Mouse (Mus musculus) left cerebral cortex, postnatal 36 days (tissue): ENCODE results near the gene Gm6020. TPM values are rescaled to one million over a fixed set of nuclear protein-coding genes. Genes with fewer than 3 reads are reported as not detected.
"Not testable (repeated sequence)": the region's sequence is repeated elsewhere in the genome, so short reads cannot be mapped to it uniquely, and the experiment has no call there.

Experiments used
- DNase-seq, 2 experiments: peaks; one replicate each; pipeline ENCODE4 v3.0.0; 2021 to 2022; ENCODE audit warnings: low spot score in 2 of 2, mixed read lengths in 1 of 2
- intact Hi-C: fragments of 180-260 bp; cut with DNase I; formaldehyde crosslinking; loops from one replicate; pipeline ENCODE4 v1.15.1; 2025
- total RNA-seq, 2 experiments: library from RNA; stranded (reverse); gene quantifications; 2 replicates each; pipeline ENCODE4 v1.2.3; 2021

Gm6020 gene
- total RNA-seq = not detected

- DNase-seq, intact Hi-C loops: not testable (repeated sequence)
Measured at GRCm38 (mm10) chr19:61183590-61183989, at the start of gene Gm6020. Gene Gm6020, plus strand, starts transcription at chr19:61183890.

GRCm38 (mm10) chr19:61138655-61139054, 45.0 kb upstream of the Gm6020 start:
- DNase-seq = no peak
- intact Hi-C loops = no loop called here

- intact Hi-C loops = no loop called here
Measured at GRCm38 (mm10) chr19:61140342-61141206, 43.1 kb upstream of the Gm6020 start, which contains the start of gene Zfp950. Gene Zfp950, minus strand, starts transcription at chr19:61140840.

GRCm38 (mm10) chr19:61141299-61141698, 42.4 kb upstream of the Gm6020 start:
- intact Hi-C loops = no loop called here
- no peak for DNase-seq

More at GRCm38 (mm10) chr19:61140342-61141206, 43.1 kb upstream of the Gm6020 start, which contains the start of gene Zfp950:
- peak; percentile 82 to 83 for DNase-seq

- intact Hi-C loops = no loop called here
- peak in 1 of 2 experiments; percentile 4 for DNase-seq
Measured at GRCm38 (mm10) chr19:61151372-61151700, 32.4 kb upstream of the Gm6020 start.

- peak in 1 of 2 experiments; percentile 4 for DNase-seq
- intact Hi-C loops = no loop called here
Measured at GRCm38 (mm10) chr19:61151701-61152420, 31.8 kb upstream of the Gm6020 start.

GRCm38 (mm10) chr19:61175756-61176324, 7.8 kb upstream of the Gm6020 start, which contains the start of gene Gm7102:
Gene Gm7102, minus strand, starts transcription at chr19:61176309.
- intact Hi-C loops = no loop called here

GRCm38 (mm10) chr19:61199316-61199715, 15.6 kb downstream of the Gm6020 start:
- peak; percentile 74 to 85 for DNase-seq
- intact Hi-C loops = loop anchor here (1.0 kb wide), 1 partner anchor 67 kb away; no protein-coding TSS in a partner anchor

More at GRCm38 (mm10) chr19:61175756-61176324, 7.8 kb upstream of the Gm6020 start, which contains the start of gene Gm7102:
- no peak for DNase-seq

GRCm38 (mm10) chr19:61199836-61200235, 16.1 kb downstream of the Gm6020 start:
- intact Hi-C loops = loop anchor here (1.0 kb wide), 1 partner anchor 66 kb away; no protein-coding TSS in a partner anchor

GRCm38 (mm10) chr19:61207506-61207905, 23.8 kb downstream of the Gm6020 start:
- intact Hi-C loops, DNase-seq: not testable (repeated sequence)

More at GRCm38 (mm10) chr19:61199836-61200235, 16.1 kb downstream of the Gm6020 start:
- peak; percentile 15 to 26 for DNase-seq

- no peak for DNase-seq
- intact Hi-C loops = loop anchor here (10.0 kb wide), 2 partner anchors 359 to 469 kb away; partner anchors contain the start of genes Nanos1 and Sfxn4
Measured at GRCm38 (mm10) chr19:61223706-61224328, 40.1 kb downstream of the Gm6020 start.

GRCm38 (mm10) chr19:61224678-61225525, 41.2 kb downstream of the Gm6020 start:
- peak in 1 of 2 experiments; percentile 4 for DNase-seq
- intact Hi-C loops = loop anchor here (10.0 kb wide), 2 partner anchors 360 to 470 kb away; partner anchors contain the start of genes Nanos1 and Sfxn4

GRCm38 (mm10) chr19:61225526-61226400, 42.1 kb downstream of the Gm6020 start:
- intact Hi-C loops = loop anchor here (10.0 kb wide), 2 partner anchors 361 to 471 kb away; partner anchors contain the start of genes Nanos1 and Sfxn4
- peak; percentile 82 to 84 for DNase-seq

- intact Hi-C loops = loop anchor here (10.0 kb wide), 2 partner anchors 362 to 472 kb away; partner anchors contain the start of genes Nanos1 and Sfxn4
- DNase-seq = peak; percentile 80 to 86
Measured at GRCm38 (mm10) chr19:61226401-61226927, 42.8 kb downstream of the Gm6020 start.

- DNase-seq = peak in 1 of 2 experiments; percentile 89
- intact Hi-C loops = loop anchor here (10.0 kb wide), 2 partner anchors 362 to 472 kb away; partner anchors contain the start of genes Nanos1 and Sfxn4
Measured at GRCm38 (mm10) chr19:61226928-61227854, 43.5 kb downstream of the Gm6020 start.
